Mouse (Mus musculus): Measurements from ENCODE around the gene Tex2. TPM values are rescaled to one million over a fixed set of nuclear protein-coding genes. Genes with fewer than 3 reads are reported as not detected.
A peak's percentile ranks its signal among the peaks of the same experiment; 100 is the strongest.
"Not testable (repeated sequence)": the region's sequence is repeated elsewhere in the genome, so short reads cannot be mapped to it uniquely, and the experiment has no call there.

Gene Tex2
- polyA plus RNA-seq, 1 experiment: 33.5 TPM

GRCm38 (mm10) chr11:106635946-106636345 lies 22.7 kb upstream of the Tex2 start:
- H3K27ac ChIP-seq (replicated peaks; ENCODE audit: low read depth, low read length): no peak overlapping the region
- H3K4me1 ChIP-seq (ENCODE audit: control insufficient read depth, insufficient read depth, insufficient read length, low read length): no peaks in the 10 kb centered on the region
- H3K4me3 ChIP-seq (ENCODE audit: insufficient read depth, low read depth, low read length): no peak overlapping the region

DNA sequence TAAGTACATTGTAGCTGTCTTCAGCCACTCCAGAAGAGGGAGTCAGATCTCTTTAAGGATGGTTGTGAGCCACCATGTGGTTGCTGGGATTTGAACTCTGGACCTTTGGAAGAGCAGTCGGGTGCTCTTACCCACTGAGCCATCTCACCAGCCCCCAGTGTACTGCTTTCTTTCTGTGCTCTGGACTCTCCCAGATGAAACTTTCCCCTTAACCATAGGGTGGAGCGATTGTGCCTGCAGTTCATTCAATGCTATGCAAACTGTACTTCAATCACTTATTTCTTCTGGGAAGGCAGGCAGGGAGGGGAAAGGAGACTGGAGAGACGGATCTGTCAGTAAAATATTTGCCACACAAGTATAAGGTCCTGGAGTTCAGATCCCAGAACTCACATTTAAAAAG lies 21.0 kb upstream of the Tex2 start:
- H3K4me3 ChIP-seq (ENCODE audit: insufficient read depth, low read depth, low read length); H3K27ac ChIP-seq (replicated peaks; ENCODE audit: low read depth, low read length); H3K4me1 ChIP-seq (ENCODE audit: control insufficient read depth, insufficient read depth, insufficient read length, low read length): not testable (repeated sequence)

DNA sequence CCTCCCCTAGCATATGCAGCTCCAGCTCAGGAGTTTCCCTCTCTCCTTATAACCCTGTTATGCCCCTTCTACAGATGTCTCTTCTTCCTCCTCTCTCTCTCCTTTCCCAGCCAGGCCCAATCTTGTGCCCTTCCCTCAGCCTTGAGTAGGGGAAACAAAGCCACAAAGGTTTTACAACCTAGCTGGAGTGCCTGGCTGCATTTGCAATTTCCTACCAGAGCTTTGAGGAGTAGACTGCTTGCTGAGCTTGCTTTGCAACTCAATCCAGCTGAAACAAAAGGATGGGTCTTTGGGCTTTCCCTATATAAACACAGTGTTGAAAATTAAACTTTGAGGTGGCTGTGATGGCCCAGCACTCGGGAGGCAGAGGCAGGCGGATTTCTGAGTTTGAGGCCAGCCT lies 20.2 kb upstream of the Tex2 start:
- H3K27ac ChIP-seq (replicated peaks; ENCODE audit: low read depth, low read length): no peak overlapping the region
- H3K4me3 ChIP-seq (ENCODE audit: insufficient read depth, low read depth, low read length): no peak overlapping the region
- no peaks in the 10 kb centered on the region for H3K4me1 ChIP-seq (ENCODE audit: control insufficient read depth, insufficient read depth, insufficient read length, low read length)

- no peak overlapping the region for H3K27ac ChIP-seq (replicated peaks; ENCODE audit: low read depth, low read length)
- H3K4me3 ChIP-seq (ENCODE audit: insufficient read depth, low read depth, low read length): no peak overlapping the region
- H3K4me1 ChIP-seq (ENCODE audit: control insufficient read depth, insufficient read depth, insufficient read length, low read length): no peaks in the 10 kb centered on the region
Observed at GRCm38 (mm10) chr11:106627692-106628091, 14.5 kb upstream of the Tex2 start.

DNA sequence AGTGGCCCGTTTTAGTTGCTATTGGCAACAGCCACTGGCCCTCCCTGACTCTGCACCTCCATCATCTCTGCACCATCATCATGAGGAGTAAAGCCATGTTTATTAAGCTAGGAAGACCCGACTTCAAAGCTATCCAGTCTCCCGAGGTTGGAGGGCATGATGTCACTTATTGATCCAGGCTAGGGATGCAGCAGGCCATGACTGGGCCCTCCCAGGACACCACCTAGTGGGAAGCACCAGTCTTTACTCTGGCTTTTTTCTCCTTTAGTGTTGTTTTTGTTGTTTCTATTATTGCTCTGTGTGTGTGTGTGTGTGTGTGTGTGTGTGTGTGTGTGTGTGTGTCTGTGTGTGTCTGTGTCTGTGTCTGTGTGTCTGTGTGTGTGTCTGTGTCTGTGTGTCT lies 12.4 kb upstream of the Tex2 start:
- no peak overlapping the region for H3K4me3 ChIP-seq (ENCODE audit: insufficient read depth, low read depth, low read length)
- no peak overlapping the region for H3K27ac ChIP-seq (replicated peaks; ENCODE audit: low read depth, low read length)

DNA sequence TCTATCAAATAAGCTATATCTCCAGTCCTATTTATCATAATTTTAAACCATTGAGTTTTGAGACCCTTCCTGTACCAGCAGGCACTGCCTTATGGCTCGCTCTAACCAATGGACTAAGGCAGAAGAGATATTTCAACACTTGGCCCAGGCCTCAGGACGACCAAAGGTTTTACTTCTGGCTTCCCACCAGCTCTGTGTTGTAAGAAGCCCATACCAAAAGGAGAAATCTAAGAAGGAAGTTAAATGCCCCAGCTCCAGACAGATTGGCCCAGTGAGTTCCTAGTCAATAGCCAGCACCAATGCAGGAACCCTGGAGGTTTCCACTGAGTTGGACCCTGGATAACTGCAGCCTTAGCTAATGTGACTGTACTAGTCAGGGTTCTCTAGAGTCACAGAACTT lies 10.4 kb upstream of the Tex2 start:
- H3K4me3 ChIP-seq (ENCODE audit: insufficient read depth, low read depth, low read length): no peak overlapping the region
- H3K4me1 ChIP-seq (ENCODE audit: control insufficient read depth, insufficient read depth, insufficient read length, low read length): 0 out of 2 replicates have a peak, but pooled peaks cover 3% of the 10 kb centered on the region
- H3K27ac ChIP-seq (replicated peaks; ENCODE audit: low read depth, low read length): 0 out of 2 replicates have a peak overlapping the region, but pooled peaks have one; percentile 43

More for the DNA sequence above, 12.4 kb upstream of the Tex2 start:
- no peaks in the 10 kb centered on the region for H3K4me1 ChIP-seq (ENCODE audit: control insufficient read depth, insufficient read depth, insufficient read length, low read length)

GRCm38 (mm10) chr11:106622056-106622455 lies 8.8 kb upstream of the Tex2 start:
- H3K4me3 ChIP-seq (ENCODE audit: insufficient read depth, low read depth, low read length): no peak overlapping the region
- 0 out of 2 replicates have a peak, but pooled peaks cover 3% of the 10 kb centered on the region for H3K4me1 ChIP-seq (ENCODE audit: control insufficient read depth, insufficient read depth, insufficient read length, low read length)
- no peak overlapping the region for H3K27ac ChIP-seq (replicated peaks; ENCODE audit: low read depth, low read length)

- not testable (repeated sequence) for H3K4me3 ChIP-seq (ENCODE audit: insufficient read depth, low read depth, low read length); H3K27ac ChIP-seq (replicated peaks; ENCODE audit: low read depth, low read length); H3K4me1 ChIP-seq (ENCODE audit: control insufficient read depth, insufficient read depth, insufficient read length, low read length)
Observed at GRCm38 (mm10) chr11:106618768-106619167, 5.5 kb upstream of the Tex2 start.

DNA sequence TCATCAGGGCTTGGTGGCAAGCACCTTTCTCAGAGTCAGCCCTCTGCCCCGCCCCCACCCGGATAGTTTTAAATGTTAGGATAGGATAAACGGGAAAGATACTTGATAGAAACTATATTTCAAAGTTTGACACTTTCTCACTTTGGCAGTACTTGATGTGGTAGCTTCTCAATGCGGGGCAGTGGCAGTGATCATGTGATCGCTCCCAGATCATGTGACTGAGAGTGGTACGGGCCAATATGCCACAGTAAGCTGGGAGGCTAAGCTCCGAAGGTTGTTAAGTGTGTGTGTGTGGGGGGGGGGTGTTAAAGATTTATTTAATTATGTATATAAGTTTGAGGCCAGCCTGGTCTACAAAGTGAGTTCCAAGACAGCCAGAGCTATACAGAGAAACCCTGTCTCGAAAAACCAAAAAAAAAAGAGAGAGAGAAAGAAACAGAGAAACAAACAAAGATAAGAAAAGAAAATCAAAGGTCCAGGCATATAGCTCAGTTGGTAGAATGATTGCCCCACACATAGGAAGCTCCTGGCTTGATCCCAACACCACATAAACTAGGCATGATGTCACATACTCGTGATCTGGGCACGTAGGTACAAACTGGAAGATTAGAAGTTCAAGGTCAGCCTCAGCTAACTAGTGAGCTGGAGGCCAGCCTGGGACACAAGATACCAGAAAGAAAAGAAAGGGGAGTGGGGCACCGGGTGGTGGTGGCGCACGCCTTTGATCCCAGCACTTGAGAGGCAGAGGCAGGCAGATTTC lies 4.8 kb upstream of the Tex2 start:
- Histone ChIP-seq H3K4me1 (ENCODE audit: control insufficient read depth, insufficient read depth, insufficient read length, low read length) (0 out of 2 replicates have a peak, but pooled peaks cover 3% of the 10 kb centered on the region), H3K27ac (replicated peaks; ENCODE audit: low read depth, low read length) (no peak overlapping the region), H3K4me3 (ENCODE audit: insufficient read depth, low read depth, low read length) (no peak overlapping the region)

- Histone ChIP-seq H3K4me3 (ENCODE audit: insufficient read depth, low read depth, low read length) (no peak overlapping the region), H3K4me1 (ENCODE audit: control insufficient read depth, insufficient read depth, insufficient read length, low read length) (peaks cover 6% of the 10 kb centered on the region; the same call in 1 of the 2 replicates), H3K27ac (replicated peaks; ENCODE audit: low read depth, low read length) (no peak overlapping the region)
Observed at GRCm38 (mm10) chr11:106615561-106615960, 2.3 kb upstream of the Tex2 start.

GRCm38 (mm10) chr11:106614339-106614645 lies 1.1 kb upstream of the Tex2 start:
- no peak overlapping the region for H3K4me3 ChIP-seq (ENCODE audit: insufficient read depth, low read depth, low read length)
- H3K4me1 ChIP-seq (ENCODE audit: control insufficient read depth, insufficient read depth, insufficient read length, low read length): peaks cover 6% of the 10 kb centered on the region; the same call in 1 of the 2 replicates
- no peak overlapping the region for H3K27ac ChIP-seq (replicated peaks; ENCODE audit: low read depth, low read length)

DNA sequence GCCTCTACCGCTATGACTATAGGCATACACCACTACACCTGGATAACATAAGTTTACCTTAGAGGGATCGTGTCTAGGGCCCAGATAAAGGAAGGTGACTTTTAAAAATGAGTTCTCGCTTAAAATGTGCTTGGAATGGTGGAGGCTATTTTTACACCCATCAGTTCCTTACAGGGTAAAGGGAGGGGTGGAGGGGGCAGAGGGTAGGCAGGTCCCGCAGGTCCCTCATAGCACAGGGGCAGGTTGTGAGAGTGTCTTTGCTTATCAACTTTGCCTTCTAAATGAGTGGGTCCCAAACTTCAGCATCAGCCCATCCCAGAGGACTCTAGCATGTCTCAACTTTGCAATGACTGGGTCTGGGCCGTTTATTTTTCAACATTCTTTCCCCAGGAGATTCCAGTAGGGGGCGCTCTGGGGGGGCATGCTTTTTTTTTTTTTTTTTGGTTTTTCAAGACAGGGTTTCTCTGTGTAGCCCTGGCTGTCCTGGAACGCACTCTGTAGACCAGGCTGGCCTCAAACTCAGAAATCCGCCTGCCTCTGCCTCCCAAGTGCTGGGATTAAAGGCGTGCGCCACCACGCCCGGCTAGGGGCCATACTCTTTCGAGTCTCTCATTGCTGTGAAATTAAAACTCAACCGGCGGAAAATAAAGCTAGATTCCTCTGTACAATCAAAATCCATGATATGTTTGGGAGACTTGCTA lies 565 bp upstream of the Tex2 start:
- Histone ChIP-seq H3K4me3 (ENCODE audit: insufficient read depth, low read depth, low read length) (peak overlapping the region; percentile 54; the same call in 1 of the 2 replicates), H3K4me1 (ENCODE audit: control insufficient read depth, insufficient read depth, insufficient read length, low read length) (peaks cover 4% of the 10 kb centered on the region; the same call in 1 of the 2 replicates), H3K27ac (replicated peaks; ENCODE audit: low read depth, low read length) (no peak overlapping the region)

GRCm38 (mm10) chr11:106612209-106612960 lies 838 bp downstream of the Tex2 start:
- Histone ChIP-seq H3K4me3 (ENCODE audit: insufficient read depth, low read depth, low read length) (peak overlapping the region; percentile 96), H3K4me1 (ENCODE audit: control insufficient read depth, insufficient read depth, insufficient read length, low read length) (peaks cover 4% of the 10 kb centered on the region; the same call in 1 of the 2 replicates), H3K27ac (replicated peaks; ENCODE audit: low read depth, low read length) (peak overlapping the region; percentile 74)

DNA sequence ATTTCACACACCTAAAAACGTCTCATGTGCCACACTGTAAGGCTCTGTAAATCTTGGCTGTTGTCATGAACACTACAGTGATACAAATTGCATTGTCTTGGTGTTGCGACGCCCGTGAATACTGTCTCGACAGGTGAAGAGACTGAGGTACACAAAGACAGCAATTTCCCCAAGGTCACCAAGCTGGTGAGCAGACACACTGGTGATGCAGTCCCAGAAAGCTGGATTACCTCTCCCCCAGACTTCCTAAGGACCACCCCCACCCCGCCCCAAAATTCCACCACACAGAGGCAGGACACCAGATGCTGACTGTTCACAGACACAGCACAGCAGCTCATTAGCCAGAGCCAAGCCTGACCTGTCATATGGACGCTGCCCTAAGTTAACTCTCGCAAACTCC lies 3.5 kb downstream of the Tex2 start:
- Histone ChIP-seq H3K4me1 (ENCODE audit: control insufficient read depth, insufficient read depth, insufficient read length, low read length) (peaks cover 7% of the 10 kb centered on the region), H3K4me3 (ENCODE audit: insufficient read depth, low read depth, low read length) (no peak overlapping the region), H3K27ac (replicated peaks; ENCODE audit: low read depth, low read length) (no peak overlapping the region)

DNA sequence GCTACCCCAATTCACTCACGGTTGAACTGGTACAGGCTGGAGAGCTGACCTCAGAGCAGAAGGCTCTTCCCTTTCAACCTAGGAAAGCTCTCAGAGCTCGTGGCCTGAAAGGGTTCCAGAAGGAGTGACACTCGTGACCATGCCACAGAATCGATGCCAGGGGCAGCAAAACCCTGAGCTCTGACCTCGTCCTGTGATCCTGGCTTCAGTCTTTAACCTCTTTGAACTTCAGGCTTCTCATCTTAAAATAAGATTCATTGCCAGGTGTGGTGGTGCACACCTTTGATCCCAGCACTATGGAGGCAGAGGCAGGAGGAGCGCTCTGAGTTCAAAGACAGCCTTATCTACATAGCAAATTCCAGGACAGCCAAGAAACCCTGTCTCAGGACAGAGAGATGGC lies 5.9 kb downstream of the Tex2 start:
- Histone ChIP-seq H3K27ac (replicated peaks; ENCODE audit: low read depth, low read length) (no peak overlapping the region), H3K4me3 (ENCODE audit: insufficient read depth, low read depth, low read length) (no peak overlapping the region)

More for the DNA sequence above, 5.9 kb downstream of the Tex2 start:
- H3K4me1 ChIP-seq (ENCODE audit: control insufficient read depth, insufficient read depth, insufficient read length, low read length): peaks cover 16% of the 10 kb centered on the region
